Mouse (Mus musculus) heart, postnatal 0 days (tissue): ENCODE measurements at regions not wholly inside any gene's neighbourhood (a gene's known extent, or its start where the extent isn't known, plus 50 kb on each side); places are given as distances from the start of the nearest gene placed in this dataset.

Source experiments
- CTCF ChIP-seq: IDR thresholded peaks from 2 replicates; pipeline ENCODE4 v1.5.1; 2016; ENCODE audit warnings: antibody characterized with exemption, control low read depth, low read depth
- EP300 ChIP-seq: IDR thresholded peaks from 2 replicates; pipeline ENCODE4 v1.6.1; 2016; ENCODE audit warnings: antibody characterized with exemption, low read depth

- TF ChIP-seq CTCF = no peak
- TF ChIP-seq EP300 = no peak
Observed at GRCm38 (mm10) chr3:18932983-18933726, 695.3 kb downstream of the 1700064H15Rik start.
